Mouse (Mus musculus) spleen, embryonic (tissue): ENCODE results near the gene Fbxo27.

Experiments used
- CTCF ChIA-PET: fragments of 350-600 bp; sonication (Branson Sonifier 250); formaldehyde crosslinking; loops from one replicate; lab custom pipeline; 2022; lab: Charles Lee

The Fbxo27 gene

DNA sequence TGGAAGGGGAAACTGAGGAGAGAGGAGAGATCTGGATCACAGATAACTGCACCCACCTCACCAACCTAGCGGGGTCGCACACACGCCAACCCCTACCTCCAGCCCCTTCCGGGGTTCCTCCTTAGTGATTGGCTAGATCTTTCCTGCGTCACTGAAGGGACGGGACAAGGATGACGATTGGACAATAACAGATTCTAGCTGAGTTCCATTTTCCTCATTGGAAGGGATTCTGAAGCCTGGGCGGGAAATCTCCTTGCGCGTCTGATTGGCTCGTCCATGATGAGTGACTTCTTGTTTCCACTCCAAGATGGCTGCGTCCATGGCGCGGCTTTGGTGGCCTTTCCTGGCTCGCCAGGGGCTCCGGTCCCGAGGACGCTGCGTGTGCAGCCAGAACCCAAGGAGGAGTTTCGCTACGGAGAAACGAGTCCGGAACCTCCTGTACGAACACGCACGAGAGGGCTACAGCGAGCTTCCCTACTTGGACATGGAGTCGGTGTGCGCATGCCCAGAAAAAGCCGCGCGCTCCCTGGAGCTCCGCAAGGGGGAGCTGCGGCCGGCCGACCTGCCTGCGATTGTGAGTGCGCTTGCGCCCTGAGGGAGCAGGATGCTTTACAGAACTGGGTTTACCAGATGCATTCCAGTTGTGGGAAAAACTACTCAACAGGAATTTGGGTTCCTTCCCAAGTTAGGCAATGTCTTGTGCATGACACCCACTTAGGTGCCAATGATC, 49.2 kb downstream of the Fbxo27 start, which contains the start of the genes Mrps12 and Sars2:
TSS of gene Mrps12 (minus strand) at position 112 of the 730 bp plus-strand sequence.
TSS of gene Sars2 (plus strand) at position 284 of the 730 bp plus-strand sequence.
- CTCF ChIA-PET, result interaction anchor here (0.6 kb wide), 1 partner anchor 69 kb away, joined by 4 read pairs; no protein-coding TSS in a partner anchor
